Mouse (Mus musculus) forebrain, embryonic 14.5 days (tissue): ENCODE data around the gene Mtmr11. TPM values are rescaled to one million over a fixed set of nuclear protein-coding genes. Genes with fewer than 3 reads are reported as not detected.

Experiments used
- ATAC-seq: fragments of 200-750 bp; cut with Nextera tagmentation; 2 replicates; pipeline ENCODE4 v1.8.0; 2017; ENCODE audit warnings: mild to moderate bottlenecking, moderate library complexity
- DNase-seq: peaks from one replicate; pipeline ENCODE4 v3.0.0-alpha.2; 2015; ENCODE audit warnings: low spot score
- H3K27ac ChIP-seq: fragments of 300-500 bp; sonication (generic); 2 replicates; pipeline ENCODE4 v1.5.1; 2014; ENCODE audit warnings: low read depth, mild to moderate bottlenecking, control low read depth, low read length, moderate library complexity
- H3K27me3 ChIP-seq: fragments of 300-500 bp; sonication (generic); replicated peaks from 2 replicates; pipeline ENCODE4 v1.6.1; 2014; ENCODE audit warnings: low read length, control low read depth, mixed read lengths; ENCODE audit not compliant: control insufficient read depth, insufficient read depth
- H3K36me3 ChIP-seq: fragments of 300-500 bp; sonication (generic); 2 replicates; pipeline ENCODE4 v1.6.1; 2014; ENCODE audit warnings: low read length, control low read depth; ENCODE audit not compliant: control insufficient read depth, insufficient read depth
- H3K4me1 ChIP-seq: fragments of 300-500 bp; sonication (generic); 2 replicates; pipeline ENCODE4 v1.6.1; 2014; ENCODE audit warnings: antibody characterized with exemption, low read length, control low read depth; ENCODE audit not compliant: control insufficient read depth, insufficient read depth
- H3K4me2 ChIP-seq: fragments of 300-500 bp; sonication (generic); 2 replicates; pipeline ENCODE4 v1.6.1; 2014; ENCODE audit warnings: mild to moderate bottlenecking, control low read depth, low read length
- H3K4me3 ChIP-seq: fragments of 300-500 bp; sonication (generic); 2 replicates; pipeline ENCODE4 v1.5.1; 2014; ENCODE audit warnings: low read depth, low read length, control low read depth
- H3K9ac ChIP-seq: fragments of 300-500 bp; sonication (generic); 2 replicates; pipeline ENCODE4 v1.6.1; 2014; ENCODE audit warnings: mild to moderate bottlenecking, low read length, control low read depth, moderate library complexity
- H3K9me3 ChIP-seq: fragments of 300-500 bp; sonication (generic); replicated peaks from 2 replicates; pipeline ENCODE4 v1.6.1; 2016; ENCODE audit warnings: low read length, control low read depth, mixed read lengths; ENCODE audit not compliant: control insufficient read depth
- WGBS: fragments of 180-500 bp; shearing (Covaris S2); extraction: QIAGEN DNeasy Blood & Tissue Kit; methylation state at CpG from one replicate; pipeline ENCODE4 v1.1.7; 2014; 5-methylcytosine and 5-hydroxymethylcytosine counted together
- polyA plus RNA-seq: library from polyadenylated mRNA; unstranded; fragments of >200 nt; fragmentation: Nextera tagmentation; extraction: Ambion mirVana; gene quantifications from 2 replicates; pipeline ENCODE4 v1.2.1, GENCODE M21; 2014

The Mtmr11 gene
- polyA plus RNA-seq, 1 experiment from 2014 or later: 7.0 TPM

GRCm38 (mm10) chr3:96178902-96179301 lies 17.1 kb downstream of the Mtmr11 start:
- DNase-seq: no peak
- Histone ChIP-seq H3K27ac (no peak overlapping the region), H3K9ac (no peak overlapping the region), H3K9me3 (no peaks in the 10 kb centered on the region), H3K36me3 (peaks cover 46% of the 10 kb centered on the region), H3K27me3 (no peaks in the 10 kb centered on the region), H3K4me2 (no peak overlapping the region), H3K4me3 (no peak overlapping the region), H3K4me1 (peaks cover 17% of the 10 kb centered on the region)
- WGBS: 85% methylated on average over 2 of the region's 2 CpGs
- no peak for ATAC-seq

DNA sequence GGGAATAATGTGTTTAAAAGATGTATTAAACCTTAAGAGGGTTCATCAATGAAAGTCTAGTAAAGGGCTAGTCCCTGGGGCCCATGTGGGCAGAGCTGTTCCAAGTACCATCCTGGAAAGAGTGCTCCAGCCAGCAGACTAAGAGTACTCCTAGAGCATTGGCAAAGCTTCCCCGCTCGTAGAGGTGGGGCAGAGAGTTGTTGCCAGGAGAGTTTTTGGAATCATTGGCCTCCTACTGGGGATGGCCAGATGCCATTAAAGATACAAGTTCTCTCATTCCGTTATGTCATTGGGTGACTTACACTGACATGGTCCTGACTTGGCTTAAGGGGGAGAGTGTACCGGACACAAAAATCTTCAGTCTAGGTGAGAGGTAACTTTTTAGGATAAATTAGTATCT lies 17.7 kb downstream of the Mtmr11 start:
- DNase-seq (peak; percentile 13), ATAC-seq (no peak)
- no peak overlapping the region for H3K9ac ChIP-seq
- H3K9me3 ChIP-seq: no peaks in the 10 kb centered on the region
- peaks cover 17% of the 10 kb centered on the region for H3K4me1 ChIP-seq
- H3K4me2 ChIP-seq: no peak overlapping the region
- H3K36me3 ChIP-seq: peaks cover 40% of the 10 kb centered on the region
- no peak overlapping the region for H3K27ac ChIP-seq
- no peaks in the 10 kb centered on the region for H3K27me3 ChIP-seq
- H3K4me3 ChIP-seq: no peak overlapping the region
- WGBS: 46% methylated on average over 4 of the region's 4 CpGs

DNA sequence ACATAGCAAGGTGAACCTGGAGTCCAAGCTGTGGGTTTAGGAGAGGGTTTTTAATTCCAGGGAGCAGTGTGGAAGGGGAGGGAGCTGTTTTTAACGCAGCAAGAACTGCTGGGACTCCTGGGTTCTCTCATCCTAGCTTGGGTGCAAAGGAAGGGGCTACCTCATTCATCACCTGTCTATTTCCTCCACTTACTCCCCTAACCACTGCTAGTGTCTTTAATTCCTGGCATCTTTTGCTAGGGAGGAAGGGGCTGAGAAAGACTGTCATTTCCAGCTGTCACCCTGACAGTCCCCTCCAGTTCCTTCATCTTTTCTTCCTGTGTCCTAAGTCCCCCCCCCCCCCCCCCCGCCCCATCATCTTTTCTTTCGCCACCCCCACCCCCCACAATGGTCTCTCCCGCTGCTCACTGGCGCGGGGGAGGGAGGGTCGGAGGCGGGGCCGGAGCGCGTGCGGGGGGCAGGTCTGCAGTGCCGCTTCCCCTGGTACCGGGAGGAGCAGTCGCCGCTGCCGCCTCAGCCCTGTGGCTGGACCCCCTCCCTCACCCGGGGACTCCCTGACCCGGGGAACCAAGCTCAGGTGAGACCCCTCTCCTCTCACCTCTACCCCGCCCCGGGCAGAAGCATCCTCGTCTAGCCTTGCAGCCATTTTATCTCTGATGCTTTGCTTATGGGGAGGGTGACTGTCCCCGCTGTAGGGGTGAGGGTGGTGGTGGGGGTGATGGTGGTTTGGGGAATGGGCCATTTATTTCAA lies 19.1 kb downstream of the Mtmr11 start, which contains the start of gene Sv2a:
TSS of gene Sv2a (plus strand) at position 425 of the 751 bp plus-strand sequence.
- peak within 1 kb of the TSS; percentile 69 for H3K4me2 ChIP-seq
- H3K4me3 ChIP-seq: peak within 1 kb of the TSS; percentile 53
- no peaks in the 10 kb centered on the region for H3K9me3 ChIP-seq
- no peaks in the 10 kb centered on the region for H3K27me3 ChIP-seq
- ATAC-seq: peak; percentile 72
- peak within 1 kb of the TSS; percentile 80 for H3K9ac ChIP-seq
- peak; percentile 52 for DNase-seq
- H3K27ac ChIP-seq: peak within 1 kb of the TSS; percentile 68
- 2% methylated on average over 19 of the region's 23 CpGs for WGBS
- peaks cover 17% of the 10 kb centered on the region for H3K4me1 ChIP-seq
- H3K36me3 ChIP-seq: peaks cover 28% of the 10 kb centered on the region

GRCm38 (mm10) chr3:96181510-96182381 lies 19.9 kb downstream of the Mtmr11 start:
- H3K4me1 ChIP-seq: peaks cover 17% of the 10 kb centered on the region

DNA sequence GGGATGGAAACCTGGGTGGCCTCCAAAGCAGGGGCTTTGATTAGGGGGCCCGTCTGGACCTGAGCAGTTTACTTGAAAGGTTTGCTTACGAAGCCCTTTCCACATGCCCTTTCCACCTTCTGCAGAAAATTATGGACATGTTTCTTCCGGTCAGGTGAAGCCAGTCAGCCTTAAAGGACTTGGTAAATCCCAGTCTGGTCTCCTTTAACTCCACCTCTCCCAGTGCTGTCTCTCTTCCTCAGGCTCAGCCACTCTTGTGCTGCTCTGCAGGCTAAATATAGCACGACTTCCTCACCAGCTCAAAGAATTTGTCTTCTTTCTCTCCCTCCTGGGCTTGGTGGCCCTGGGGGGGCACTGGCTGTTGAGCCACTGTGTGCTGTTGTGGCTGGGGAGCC lies 20.6 kb downstream of the Mtmr11 start:
- peak overlapping the region; percentile 53 for H3K4me3 ChIP-seq
- WGBS: 42% methylated on average over 4 of the region's 4 CpGs
- peaks cover 25% of the 10 kb centered on the region for H3K36me3 ChIP-seq
- peak; percentile 2 for DNase-seq
- peaks cover 17% of the 10 kb centered on the region for H3K4me1 ChIP-seq
- peak overlapping the region; percentile 80 for H3K9ac ChIP-seq
- H3K27me3 ChIP-seq: no peaks in the 10 kb centered on the region
- peak overlapping the region; percentile 69 for H3K4me2 ChIP-seq
- ATAC-seq: no peak
- H3K9me3 ChIP-seq: no peaks in the 10 kb centered on the region
- H3K27ac ChIP-seq: no peak overlapping the region; the same call in 1 of the 2 replicates

More at GRCm38 (mm10) chr3:96181510-96182381, 19.9 kb downstream of the Mtmr11 start:
- peak overlapping the region; percentile 69 for H3K4me2 ChIP-seq
- peak overlapping the region; percentile 58; the same call in 1 of the 2 replicates for H3K27ac ChIP-seq
- H3K9ac ChIP-seq: peak overlapping the region; percentile 80
- DNase-seq (peak; percentile 27), ATAC-seq (peak; percentile 21)
- 40% methylated on average over 12 of the region's 12 CpGs for WGBS
- no peaks in the 10 kb centered on the region for H3K27me3 ChIP-seq
- peak overlapping the region; percentile 53 for H3K4me3 ChIP-seq
- H3K36me3 ChIP-seq: peaks cover 22% of the 10 kb centered on the region
- H3K9me3 ChIP-seq: no peaks in the 10 kb centered on the region

- DNase-seq (no peak), ATAC-seq (no peak)
- Histone ChIP-seq H3K27me3 (no peaks in the 10 kb centered on the region), H3K4me2 (no peak overlapping the region), H3K4me1 (peaks cover 5% of the 10 kb centered on the region; the same call in 1 of the 2 replicates), H3K9me3 (no peaks in the 10 kb centered on the region), H3K36me3 (peaks cover 40% of the 10 kb centered on the region), H3K27ac (no peak overlapping the region), H3K4me3 (no peak overlapping the region), H3K9ac (no peak overlapping the region)
- 67% methylated on average over 12 of the region's 12 CpGs for WGBS
These were observed 31.2 kb downstream of the Mtmr11 start for GRCm38 (mm10) chr3:96192977-96193376.

DNA sequence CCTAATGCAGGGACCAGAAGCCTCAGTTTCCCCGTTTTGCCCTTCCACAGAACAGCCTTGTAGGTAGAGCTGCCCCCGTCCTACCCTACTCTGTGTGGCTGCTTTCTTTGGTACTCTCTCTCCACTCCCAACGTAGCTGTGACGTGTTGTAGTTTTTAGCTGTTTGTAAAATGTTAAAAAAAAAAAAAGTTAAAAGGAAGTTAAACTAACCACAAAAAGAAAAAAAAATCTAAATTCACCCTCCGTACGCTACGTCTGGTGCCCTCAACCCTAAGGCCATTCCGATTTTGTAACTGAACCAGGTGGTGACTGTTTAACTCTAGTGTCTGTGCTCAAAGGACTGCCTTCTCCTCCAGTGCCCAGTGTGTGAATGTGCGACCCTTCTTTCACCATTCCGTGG lies 33.2 kb downstream of the Mtmr11 start:
- DNase-seq (no peak), ATAC-seq (no peak)
- no peak overlapping the region for H3K4me2 ChIP-seq
- H3K27ac ChIP-seq: no peak overlapping the region
- no peaks in the 10 kb centered on the region for H3K27me3 ChIP-seq
- H3K9me3 ChIP-seq: no peaks in the 10 kb centered on the region
- peaks cover 7% of the 10 kb centered on the region; the same call in 1 of the 2 replicates for H3K4me1 ChIP-seq
- 85% methylated on average over 10 of the region's 10 CpGs for WGBS
- H3K4me3 ChIP-seq: no peak overlapping the region
- peaks cover 26% of the 10 kb centered on the region for H3K36me3 ChIP-seq
- no peak overlapping the region for H3K9ac ChIP-seq

DNA sequence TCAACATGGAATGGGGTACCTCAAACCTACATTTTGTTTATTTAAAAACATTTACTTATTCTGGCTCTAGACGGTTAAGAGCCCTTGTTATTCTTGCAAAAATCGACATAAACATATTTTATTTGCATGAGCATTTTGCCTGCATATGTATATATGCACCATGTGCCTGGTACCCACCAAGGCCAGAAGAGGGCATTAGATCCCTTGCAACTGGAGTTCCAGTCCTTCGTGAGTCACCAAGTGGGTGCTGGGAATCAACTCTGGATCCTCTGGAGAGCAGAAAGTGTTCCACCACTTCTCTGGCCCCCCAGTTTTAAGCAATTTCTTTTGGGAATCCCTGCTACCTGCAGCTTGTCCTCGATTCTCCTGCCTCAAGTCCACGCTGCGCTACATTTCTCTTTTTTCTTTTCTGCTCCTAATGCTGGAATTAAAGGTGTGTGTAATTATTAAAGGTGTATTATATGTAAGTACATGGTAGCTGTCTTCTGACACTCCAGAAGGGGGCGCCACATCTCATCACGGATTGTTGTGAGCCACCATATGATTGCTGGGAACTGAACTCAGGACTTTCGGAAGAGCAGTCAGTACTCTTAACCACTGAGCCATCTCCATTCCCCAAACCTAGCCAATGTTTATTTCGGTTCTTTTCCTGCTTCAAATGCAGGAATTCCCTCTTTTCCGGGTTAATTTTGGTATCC lies 34.0 kb downstream of the Mtmr11 start:
- no peak overlapping the region for H3K9ac ChIP-seq
- DNase-seq (no peak), ATAC-seq (no peak)
- no peaks in the 10 kb centered on the region for H3K9me3 ChIP-seq
- WGBS: 95% methylated on average over 11 of the region's 11 CpGs
- no peak overlapping the region for H3K4me3 ChIP-seq
- H3K27me3 ChIP-seq: no peaks in the 10 kb centered on the region
- H3K4me1 ChIP-seq: peaks cover 7% of the 10 kb centered on the region; the same call in 1 of the 2 replicates
- no peak overlapping the region for H3K4me2 ChIP-seq
- H3K27ac ChIP-seq: no peak overlapping the region
- peaks cover 18% of the 10 kb centered on the region for H3K36me3 ChIP-seq
